Mouse (Mus musculus): Measurements from ENCODE around the gene Adi1.

The Adi1 gene

DNA sequence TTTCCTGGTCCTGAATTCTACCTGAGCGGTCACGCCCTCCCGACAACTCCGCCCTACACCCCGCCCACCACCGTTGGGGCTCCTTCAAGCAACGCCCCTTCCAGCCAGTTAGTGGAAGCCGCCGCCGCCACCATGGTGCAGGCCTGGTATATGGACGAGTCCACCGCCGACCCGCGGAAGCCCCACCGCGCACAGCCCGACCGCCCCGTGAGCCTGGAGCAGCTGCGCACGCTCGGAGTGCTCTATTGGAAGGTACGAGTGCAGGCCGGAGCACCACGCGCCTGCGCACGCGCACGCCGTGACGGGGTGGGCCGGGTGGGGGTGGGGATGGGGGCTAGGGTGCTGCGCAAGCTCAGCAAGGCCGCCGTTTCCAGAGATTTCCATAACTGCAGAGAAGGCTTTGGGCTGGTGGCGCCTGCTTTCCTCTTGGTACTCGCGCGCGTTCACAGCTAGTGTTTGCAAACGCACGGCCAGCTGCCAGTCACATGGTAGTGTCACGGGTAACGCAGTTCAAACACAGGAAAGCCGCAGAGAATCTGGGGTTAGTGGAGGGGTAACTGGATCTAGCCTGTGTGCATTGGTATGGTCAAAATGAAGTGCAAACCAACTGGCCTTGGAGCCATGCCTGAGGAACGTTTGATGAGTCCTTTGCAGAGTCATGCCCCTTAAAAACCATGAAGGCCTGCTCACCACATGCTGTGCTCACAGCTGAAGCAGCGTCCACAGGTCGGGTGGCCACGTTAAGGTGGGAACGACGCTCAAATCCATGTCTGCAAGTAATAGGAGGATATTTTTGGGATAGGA lies at the start of gene Adi1:
Gene Adi1 (plus strand): TSS at position 111 of the 804 bp plus-strand sequence.
- DNase-seq: peak; percentile 81

DNA sequence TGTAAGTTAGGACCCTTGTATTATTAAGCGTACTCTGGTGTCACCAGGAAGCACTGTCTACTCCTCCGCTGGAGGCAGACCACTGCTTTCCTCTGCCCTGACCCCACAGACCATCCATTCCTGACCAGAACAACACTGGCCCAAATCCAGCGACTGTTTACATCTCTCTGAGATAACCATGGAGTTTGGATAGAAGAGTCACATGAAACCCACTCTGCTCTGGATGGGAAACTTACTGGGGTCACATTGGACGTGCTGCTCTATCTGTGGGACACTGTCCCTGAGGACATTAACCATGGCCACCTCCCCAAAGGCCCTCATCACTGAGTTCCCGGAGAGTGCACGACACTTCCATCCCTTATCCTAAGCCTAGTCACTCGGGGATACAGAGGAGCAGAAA lies 49.6 kb upstream of the Adi1 start:
- DNase-seq: no peak

DNA sequence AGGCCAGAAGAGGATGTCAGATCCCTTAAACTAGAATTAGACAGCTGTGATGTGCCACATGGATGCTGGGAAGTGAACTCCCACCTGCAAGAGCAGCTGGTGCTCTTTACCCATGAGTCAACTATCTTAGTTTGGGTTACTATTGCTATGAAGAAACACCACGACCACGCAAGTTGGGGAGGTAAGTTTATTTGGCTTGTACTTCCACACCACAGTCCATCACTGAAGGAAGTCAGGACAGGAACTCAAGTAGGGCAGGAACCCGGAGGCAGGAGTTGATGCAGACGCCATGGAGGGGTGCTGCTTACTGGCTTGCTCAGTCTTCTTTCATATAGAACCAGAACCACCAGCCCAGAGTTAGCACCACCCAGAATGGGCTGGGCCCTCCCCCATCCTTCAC lies 47.9 kb upstream of the Adi1 start:
- no peak for DNase-seq

DNA sequence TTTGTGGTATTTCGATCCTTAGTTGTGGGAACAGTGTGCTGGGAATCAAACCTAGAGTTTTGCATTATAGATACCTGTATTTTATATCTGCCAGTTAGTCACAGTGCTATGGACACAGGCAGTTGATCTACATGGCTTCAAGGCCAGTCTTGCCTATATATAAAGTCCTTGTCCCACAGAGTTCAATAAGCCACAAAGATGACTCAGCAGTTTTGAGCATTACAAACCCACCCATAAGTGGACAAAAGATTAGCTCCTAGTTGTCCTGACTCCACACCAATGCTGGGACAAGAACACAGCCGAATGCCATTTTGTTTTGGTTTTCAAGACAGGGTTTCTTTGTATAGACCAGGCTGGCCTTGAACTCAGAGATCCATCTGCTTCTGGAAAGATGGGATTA lies 46.6 kb upstream of the Adi1 start:
- no peak for DNase-seq

DNA sequence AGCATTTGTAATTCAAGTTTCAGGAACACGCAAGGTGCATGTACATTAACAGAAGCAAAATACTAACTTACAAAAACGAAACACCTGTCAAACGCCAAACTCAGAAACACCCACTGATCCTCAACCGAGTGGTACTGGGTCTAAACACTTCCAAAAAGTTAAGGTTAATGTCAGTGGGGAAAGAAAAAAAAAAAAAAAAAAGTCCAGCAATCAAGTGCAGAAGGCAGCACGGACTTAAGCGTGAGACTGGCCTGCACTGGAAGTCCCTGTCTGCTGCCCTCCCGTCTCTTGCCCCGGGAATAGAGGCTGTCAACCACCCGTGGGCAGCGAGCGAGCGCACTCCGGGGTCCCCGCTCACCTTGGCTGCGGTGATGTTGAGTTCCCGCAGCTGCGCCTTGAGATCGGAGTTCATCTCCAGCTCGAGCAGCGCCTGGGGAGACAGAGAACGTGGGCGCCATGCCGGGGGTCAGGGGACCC lies 39.9 kb upstream of the Adi1 start:
- no peak for DNase-seq

DNA sequence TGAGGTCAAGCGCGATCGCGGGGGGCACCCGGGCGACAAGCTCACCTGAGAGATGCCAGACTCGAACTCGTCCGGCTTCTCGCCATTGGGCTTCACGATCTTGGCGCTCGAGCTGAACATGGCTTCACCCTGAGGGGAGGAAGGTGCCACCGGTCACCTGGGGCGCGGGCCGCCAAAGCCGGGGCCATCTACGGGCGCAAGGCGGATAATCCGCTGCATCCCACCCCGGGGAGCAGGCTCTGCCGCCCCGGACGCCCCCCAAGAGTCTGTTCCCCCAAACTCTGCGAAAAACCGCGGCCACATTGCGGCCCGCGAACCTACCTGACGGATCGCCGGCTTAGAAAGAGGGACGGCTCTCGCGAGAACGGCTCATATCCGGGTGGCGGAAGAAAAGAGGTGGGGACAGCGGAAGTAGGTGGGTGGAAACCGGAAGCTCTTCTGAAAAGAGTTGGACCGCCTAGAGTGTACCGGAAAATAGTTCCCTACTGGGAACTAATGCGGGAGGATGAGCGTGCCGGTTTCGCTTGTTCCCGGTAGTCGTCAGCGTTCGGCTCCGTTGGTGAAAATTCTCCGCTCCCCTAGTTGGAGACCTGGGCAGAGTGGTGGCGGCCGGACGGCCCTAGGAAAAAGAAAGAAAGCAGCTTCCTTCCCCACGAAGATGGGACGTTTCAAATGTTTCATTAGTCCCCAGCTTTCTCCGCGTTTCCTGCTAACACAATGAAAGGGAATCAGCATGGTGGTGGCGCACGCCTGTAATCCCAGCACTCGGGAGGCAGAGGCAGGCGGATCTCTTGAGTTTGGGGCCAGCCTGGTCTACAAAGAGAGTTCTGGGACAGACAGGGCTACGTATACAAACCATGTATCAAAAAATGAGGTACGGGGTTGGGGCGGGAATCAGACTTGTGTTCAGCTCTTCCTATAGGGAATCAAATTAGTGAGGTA lies 39.2 kb upstream of the Adi1 start, which contains the start of gene Rps7:
Gene Rps7 (minus strand): TSS at position 419 of the 942 bp plus-strand sequence.
- DNase-seq: peak; percentile 91 to 93

DNA sequence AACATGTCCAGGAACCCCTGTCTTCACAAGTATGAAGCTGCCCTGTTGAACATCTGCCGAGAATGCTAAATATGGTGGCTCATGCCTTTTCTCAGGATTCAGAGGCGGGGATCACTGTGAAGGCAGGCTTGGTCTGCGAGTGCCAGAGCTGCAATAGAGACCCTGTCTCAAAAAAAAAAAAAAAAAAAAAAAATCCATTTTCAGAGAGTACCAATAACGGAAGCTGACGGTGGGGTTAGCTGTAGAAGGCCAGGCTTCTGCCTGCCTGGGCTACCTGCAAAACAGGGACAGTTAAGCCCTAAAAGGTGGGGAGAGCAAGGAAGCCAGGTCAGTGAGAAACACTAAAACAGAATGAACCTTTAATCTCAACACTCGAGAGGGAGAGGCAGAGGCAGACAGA lies 38.5 kb upstream of the Adi1 start:
- DNase-seq: no peak

DNA sequence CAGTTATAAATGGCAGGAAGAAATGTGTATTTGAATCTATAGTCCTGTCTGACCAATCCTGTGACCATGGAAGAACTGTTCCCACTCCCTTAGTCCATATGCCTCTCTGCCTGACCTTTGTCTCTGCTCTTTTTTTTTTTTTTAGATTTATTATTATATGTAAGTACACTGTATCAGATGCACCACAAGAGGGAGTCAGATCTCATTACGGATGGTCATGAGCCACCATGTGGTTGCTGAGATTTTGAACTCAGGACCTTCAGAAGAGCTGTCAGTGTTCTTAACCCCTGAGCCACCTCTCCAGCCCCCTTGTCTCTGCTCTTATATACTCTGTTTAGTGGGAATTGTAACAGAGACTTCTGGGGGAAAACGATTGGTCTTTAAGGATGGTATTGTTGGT lies 36.3 kb upstream of the Adi1 start:
- DNase-seq: no peak

DNA sequence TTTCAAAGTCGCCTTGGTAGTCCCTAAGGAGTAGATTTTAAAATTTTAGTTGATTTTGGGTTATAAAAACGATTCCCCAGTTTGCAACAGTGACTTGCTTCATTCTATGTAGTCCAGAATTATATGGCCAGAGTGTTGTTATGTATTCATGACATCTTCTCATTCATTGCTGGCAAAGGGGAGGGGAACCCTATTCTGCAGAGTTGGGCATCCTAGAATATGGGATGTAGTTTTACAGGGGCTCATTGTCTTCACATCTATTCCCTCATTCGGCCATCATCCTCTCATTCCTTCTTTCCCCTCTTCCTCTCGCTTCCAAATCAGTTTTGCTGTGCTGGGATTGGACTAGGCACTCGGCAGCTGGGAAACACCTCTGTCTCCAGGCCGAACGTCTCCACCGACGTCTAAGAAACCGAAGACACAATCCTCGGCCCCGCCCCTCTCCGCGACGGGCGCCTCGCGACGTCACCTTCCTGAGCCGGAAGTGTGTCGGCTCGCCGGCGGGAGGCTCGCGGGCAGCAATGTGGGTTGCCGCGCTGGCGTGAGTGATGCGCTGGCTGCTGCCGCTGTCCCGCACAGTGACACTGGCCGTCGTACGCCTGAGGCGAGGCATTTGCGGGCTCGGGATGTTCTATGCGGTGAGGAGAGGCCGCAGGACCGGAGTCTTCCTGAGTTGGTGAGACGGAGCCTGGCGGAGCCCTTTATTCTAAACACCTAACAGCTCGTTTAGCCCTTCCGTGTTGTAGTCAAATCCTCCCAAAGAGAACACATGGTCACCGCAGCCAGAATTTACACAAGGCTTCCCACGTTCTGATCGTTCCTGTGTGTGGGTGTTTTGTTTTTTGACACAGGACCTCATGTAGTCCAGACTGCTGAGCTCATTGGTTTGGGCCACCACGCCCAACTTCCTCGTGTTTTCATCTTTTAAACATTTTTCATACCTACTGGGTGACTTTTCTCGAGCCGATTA lies 25.6 kb upstream of the Adi1 start, which contains the start of gene Rnaseh1:
Gene Rnaseh1 (plus strand): TSS at position 462 of the 970 bp plus-strand sequence.
- peak; percentile 87 to 90 for DNase-seq

DNA sequence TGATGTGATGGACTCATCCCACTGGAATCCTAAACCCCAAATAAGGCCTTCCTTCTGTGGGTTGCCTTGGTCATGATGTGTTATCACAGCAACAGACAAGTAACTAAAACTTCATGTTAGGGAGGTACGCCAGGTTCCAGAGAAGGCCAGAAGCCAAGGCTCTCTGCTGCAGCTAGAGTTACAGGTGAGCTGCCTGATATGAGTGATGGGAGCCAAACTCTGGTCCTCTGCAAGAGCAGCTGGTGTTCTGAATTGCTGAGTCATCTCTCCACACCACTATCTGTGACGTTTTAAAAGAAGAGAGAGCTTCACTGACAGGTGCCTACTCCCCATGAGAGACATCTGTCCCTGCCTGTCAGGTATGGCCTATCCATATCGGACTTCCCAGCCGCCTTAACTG lies 12.4 kb upstream of the Adi1 start:
- DNase-seq: no peak

DNA sequence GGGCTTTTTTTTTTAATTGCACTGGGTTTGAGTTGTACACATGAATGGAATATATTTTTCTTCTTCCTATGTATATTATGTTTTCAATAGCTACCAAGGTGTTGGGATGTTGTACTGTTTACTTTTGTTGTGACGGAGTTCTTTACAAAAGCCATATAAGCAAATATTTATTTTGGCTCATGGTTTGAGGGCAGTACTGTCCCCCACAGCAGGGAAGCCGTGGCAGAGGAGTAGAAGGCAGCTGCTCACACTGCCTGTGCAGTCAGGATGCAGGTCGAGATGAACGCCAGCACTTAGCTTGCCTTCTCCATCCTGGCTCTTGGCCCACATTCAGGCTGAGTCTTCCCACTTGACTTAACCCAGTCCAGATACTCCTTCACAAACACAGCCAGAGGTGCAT lies 8.3 kb upstream of the Adi1 start:
- DNase-seq: no peak

DNA sequence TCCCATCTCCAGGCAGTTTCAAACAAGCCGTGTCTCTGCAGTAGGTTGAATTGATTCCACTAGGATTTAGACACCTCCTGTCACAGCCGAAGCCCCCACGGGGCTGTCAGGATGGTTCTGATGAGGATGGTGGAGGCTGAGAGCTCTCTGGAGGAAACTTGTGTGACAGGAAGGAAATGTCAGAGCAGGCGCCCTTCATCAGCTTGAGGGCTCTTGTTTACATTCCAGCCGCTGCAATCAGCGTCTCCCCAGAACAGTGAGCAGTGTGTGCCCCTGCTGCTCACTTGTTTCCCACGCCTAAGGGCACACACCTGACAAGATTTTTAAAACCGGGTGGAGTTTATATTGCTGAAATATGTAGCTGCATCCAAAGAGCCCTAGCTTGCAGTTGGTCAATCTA lies 7.7 kb upstream of the Adi1 start:
- no peak for DNase-seq

DNA sequence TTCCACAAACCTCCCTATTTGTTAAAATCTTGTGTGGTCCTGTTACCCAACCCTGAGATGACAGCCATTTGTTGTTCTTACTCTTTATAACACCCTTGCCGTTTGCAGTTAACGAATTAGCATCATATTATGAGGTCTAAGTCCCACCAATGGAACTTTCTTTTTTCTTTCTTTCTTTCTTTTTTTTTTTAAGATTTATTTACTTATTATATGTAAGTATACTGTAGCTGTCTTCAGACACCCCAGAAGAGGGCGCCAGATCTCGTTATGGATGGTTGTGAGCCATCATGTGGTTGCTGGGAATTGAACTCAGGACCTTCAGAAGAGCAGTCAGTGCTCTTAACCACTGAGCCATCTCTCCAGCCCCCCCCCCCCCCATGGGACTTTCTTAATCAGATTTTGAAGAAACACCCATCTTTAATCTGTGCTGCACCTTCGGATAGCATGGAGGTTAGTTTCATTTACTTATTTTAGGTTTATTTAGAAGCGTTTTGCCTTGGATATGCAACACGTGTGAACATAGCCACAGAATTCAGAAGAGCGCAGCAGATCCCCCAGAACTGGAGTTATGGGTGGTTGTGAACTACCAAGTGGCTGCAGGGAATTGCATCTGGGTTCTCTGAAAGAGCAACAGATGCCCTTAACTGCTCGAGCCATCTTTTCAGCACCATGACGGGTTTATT lies 852 bp upstream of the Adi1 start:
- no peak for DNase-seq

DNA sequence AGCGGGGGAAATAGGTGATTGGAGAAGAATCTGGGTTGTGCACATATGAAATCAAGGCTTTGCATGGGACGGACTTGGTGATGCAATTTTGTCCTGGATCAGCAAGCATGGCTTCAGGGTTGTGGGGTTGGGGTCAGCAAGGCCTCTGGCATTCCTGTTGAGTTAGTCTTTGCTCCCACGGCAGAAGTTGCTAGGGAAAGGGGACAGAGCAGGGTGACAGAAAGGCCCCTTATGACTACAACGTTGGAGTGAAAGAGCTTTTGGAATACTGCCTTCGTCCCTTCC lies 836 bp downstream of the Adi1 start:
- no peak for DNase-seq

DNA sequence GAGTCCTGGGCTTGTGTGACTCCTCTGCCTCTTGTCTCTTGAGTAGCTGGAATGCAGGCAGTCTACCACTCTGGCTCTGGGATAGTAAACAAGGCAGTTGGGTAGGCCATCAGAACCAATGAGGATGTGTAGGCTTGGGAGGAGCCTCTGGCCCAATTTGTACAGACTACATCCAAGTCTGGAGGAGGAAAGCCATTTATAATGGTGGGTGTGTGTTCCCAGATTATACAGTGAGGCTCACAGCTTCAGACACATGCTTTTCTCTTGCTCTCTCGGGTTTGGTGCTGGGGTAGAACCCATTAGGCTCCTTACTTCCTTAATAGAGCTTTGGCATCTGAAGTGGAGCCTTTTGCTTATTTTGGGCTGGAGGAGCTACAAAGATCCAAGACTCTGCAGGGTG lies 9.6 kb downstream of the Adi1 start:
- no peak for DNase-seq

DNA sequence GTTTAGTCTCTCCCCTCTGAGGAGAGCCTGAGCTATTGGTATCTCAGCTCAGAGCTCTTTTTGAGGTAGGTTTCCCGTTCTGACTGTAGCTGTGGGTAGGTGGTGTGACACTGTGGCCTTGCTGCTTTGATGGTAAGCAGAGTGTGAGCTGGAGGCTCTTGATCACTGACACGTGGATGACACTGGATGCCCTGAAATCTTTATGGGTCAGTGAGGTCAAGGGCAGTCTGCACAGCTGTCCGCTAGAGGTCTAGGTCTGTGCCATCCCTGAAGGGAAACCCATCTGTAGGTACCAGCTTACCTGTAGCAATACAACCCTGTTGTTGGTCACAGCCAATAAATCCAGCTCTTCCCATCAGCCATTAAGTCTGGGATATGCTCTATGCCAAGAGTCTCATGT lies 10.7 kb downstream of the Adi1 start:
- no peak for DNase-seq

DNA sequence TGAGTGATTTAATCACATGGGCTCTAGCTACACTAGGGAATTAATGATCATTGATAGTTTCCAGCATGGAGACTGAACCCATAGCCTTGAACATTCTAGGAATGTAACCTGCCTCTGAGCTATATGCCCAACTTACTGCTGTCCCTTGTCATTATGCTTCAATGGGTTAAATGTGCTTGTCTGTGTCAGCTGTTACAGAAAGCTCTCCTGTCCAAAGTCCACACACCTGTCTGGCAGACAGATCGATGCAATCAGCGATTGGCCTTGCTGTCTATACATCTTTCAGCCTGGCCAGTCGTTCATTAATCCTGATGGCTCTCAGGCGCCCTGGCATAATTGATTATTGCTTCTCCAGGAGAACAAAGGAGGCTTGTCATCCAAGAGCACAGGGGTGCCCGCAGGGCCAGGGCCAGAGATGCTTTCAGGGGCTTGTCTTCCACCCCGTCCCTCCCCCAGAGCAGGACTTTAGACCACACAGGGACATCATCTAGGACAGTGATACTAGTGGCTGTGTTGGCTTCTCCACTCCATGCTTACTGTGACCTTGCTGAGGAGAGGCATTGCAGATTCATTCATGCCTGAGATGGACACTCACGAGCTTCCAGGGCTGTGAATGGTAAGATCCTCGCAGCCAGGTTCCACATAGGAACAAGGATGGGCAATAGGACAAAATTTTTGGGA lies 11.3 kb downstream of the Adi1 start:
- no peak for DNase-seq

DNA sequence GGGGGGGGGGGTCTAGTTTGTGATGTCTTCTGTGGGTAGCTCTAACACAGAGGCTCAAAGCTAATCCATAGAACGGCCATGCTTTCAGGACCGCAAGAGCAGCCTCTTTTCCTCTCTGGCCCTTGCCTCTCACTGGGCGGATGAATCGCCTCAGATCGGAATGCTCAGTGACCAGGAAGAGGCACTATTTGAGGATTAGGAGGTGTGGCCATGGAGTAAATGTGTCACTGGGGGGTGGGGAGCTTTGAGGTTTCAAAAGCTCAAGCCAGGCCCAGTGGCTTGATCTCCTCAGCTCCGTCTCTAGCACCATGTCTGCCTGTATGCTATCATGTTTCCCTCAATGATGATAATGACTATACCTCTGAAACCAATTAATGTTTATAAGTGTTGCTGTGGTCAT lies 14.0 kb downstream of the Adi1 start:
- DNase-seq: no peak

DNA sequence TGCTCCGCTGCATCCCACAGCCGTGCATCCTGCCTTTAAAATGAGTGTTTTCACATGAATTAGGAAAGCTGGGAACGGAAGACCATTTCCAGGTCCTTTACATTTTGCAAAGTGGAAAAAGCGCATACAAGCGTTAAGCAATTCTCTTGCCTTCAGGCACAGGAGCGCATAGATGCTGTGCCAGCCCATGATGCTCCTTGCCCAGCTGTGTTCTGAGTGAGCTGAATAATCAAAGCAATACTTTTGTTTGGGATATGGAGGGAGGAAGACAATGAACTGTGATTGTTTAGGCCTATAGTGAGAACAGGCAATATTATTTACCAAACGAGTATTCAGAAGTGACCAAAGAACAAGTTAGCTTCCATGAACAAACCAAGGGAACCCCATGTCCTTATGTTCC lies 15.7 kb downstream of the Adi1 start:
- DNase-seq: no peak

DNA sequence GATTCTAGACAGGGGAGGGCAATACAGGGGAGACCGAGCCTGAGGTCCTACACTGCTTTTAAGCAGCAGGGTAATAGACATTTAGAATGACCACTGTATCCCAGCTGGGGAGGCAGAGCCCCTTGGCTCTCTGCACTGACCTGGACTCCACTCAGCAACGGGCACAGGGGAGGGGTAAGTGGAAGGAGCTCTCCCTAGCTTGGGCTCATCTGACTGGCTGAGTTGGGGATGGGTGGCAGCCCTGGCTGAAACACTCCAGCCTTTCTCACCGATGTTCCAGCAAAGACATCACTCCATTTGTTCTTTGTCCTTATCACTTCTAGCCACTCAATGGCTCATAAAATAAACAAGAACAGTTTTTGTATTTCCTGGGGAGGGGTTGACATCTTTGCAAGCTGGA lies 18.7 kb downstream of the Adi1 start:
- no peak for DNase-seq

DNA sequence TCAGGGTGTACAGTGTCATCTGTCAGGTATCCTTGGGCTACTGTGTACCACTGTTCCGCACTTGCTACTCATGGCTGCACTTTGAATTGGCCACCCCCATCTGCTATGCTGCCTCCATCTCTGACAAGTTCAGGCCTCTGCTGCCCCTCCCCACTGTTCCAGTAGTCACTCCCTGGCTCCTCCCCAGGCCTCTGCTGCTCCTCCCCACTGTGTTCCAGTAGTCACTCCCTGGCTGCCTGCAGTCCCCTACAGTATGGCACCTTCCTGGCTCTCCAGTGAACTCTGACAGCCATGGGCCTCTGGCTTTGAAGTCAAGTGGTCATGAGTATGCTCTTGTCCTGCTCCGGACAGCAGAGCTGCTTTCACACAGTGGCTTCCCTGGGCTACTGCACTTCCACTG lies 19.2 kb downstream of the Adi1 start:
- DNase-seq: no peak

DNA sequence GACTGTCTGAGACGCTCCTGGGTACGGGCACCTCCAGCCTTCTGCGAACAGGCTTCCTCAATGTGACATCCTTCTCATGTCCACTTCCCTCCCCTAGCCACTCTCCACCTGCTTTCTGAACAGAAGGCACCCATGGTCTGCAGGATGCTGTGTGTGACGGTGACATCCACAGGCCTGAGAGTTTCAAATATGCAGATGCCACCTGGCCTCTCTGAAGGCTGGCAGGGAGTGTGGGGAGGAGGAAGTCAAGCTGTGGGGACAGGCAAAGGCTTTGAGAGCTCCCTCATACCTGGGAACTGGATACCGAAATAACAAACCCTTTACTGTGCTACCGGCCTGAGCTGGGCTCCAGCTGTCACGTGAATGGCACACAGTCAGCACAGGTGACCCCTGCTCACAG lies 19.7 kb downstream of the Adi1 start:
- DNase-seq: peak; percentile 36 to 45

Measured in cerebellum, postnatal 36 days (tissue).